Mouse (Mus musculus): ENCODE data around the gene Ssbp3.

- TF ChIP-seq ZC3H11A (IDR thresholded peaks at IDR 0.05; ENCODE audit: borderline replicate concordance, low read depth, low read length) (no peak), MAFK (IDR thresholded peaks at IDR 0.05; ENCODE audit: insufficient read depth, low read depth, low read length) (no peak)
Observed at GRCm38 (mm10) chr4:106982344-106983121, 72.0 kb downstream of the Ssbp3 start.

Data from ES-E14 (cell line).